Mouse (Mus musculus) neutrophil, adult 83 days (primary cell): ENCODE results near the gene Wdr27. TPM values are rescaled to one million over a fixed set of nuclear protein-coding genes. Genes with fewer than 3 reads are reported as not detected.

ENCODE experiments used
- total RNA-seq, 2 experiments: library from RNA; stranded (reverse); gene quantifications; one replicate each; pipeline ENCODE4 v1.2.4; 2023

Wdr27 gene
- under 1 TPM; 0.92 to 0.99 TPM for total RNA-seq

GRCm38 (mm10) chr17:14943009-14943728 is at the start of gene Wdr27, which contains the start of gene 1600012H06Rik:
Gene Wdr27 (minus strand): TSS chr17:14943158.
Gene 1600012H06Rik (plus strand): TSS chr17:14943184.

GRCm38 (mm10) chr17:14978362-14979038 is 35.5 kb upstream of the Wdr27 start, which contains the start of the genes 9030025P20Rik and Gm3417:
Gene 9030025P20Rik (plus strand): TSS chr17:14978468.
Gene Gm3417 (minus strand): TSS chr17:14978790.

GRCm38 (mm10) chr17:14960951-14961556 is 18.1 kb upstream of the Wdr27 start, which contains the start of gene Phf10:
Gene Phf10 (minus strand): TSS chr17:14961273.

Other genes with a start within 250 kb of the Wdr27 start
- not detected for gene Thbs2, start 248.9 kb downstream of the Wdr27 start, total RNA-seq
- gene 1600012H06Rik, start within 50 bp of the Wdr27 start, total RNA-seq: 10 to 100 TPM; 19.2 to 24.0 TPM
- gene Phf10, start 18.1 kb upstream of the Wdr27 start, total RNA-seq: 10 to 100 TPM; 55.3 to 59.6 TPM
- 10 to 100 TPM; 18.1 to 20.0 TPM for gene 9030025P20Rik, start 35.3 kb upstream of the Wdr27 start, total RNA-seq
- gene Gm3417, start 35.6 kb upstream of the Wdr27 start, total RNA-seq: not detected
- gene Gm3435, start 67.0 kb upstream of the Wdr27 start, total RNA-seq: 1 to 10 TPM; 6.0 to 9.9 TPM
- gene Ermard, start 98.0 kb upstream of the Wdr27 start, total RNA-seq: 100 to 1,000 TPM; 102 to 109 TPM
- gene Tcte3, start 98.3 kb upstream of the Wdr27 start, total RNA-seq: 1 to 10 TPM; 3.2 to 3.4 TPM
- 1 to 10 TPM; 7.4 to 8.2 TPM for gene Gm3448, start 98.4 kb upstream of the Wdr27 start, total RNA-seq